Mouse (Mus musculus) thymus, postnatal 25 days (tissue): ENCODE measurements at regions not wholly inside any gene's neighbourhood (a gene's known extent, or its start where the extent isn't known, plus 50 kb on each side); places are given as distances from the start of the nearest gene placed in this dataset.
A peak's percentile ranks its signal among the peaks of the same experiment; 100 is the strongest.

Source experiments
- DNase-seq: peaks from one replicate; pipeline ENCODE4 v3.0.0; 2022

- DNase-seq = no peak
Observed at GRCm38 (mm10) chr12:29124079-29124668, 372.6 kb downstream of the Eipr1 start.

- peak; percentile 6 for DNase-seq
Observed at GRCm38 (mm10) chr12:29128844-29129243, 377.2 kb downstream of the Eipr1 start.

- no peak for DNase-seq
Observed at GRCm38 (mm10) chr12:29129331-29129730, 377.7 kb downstream of the Eipr1 start.

DNA sequence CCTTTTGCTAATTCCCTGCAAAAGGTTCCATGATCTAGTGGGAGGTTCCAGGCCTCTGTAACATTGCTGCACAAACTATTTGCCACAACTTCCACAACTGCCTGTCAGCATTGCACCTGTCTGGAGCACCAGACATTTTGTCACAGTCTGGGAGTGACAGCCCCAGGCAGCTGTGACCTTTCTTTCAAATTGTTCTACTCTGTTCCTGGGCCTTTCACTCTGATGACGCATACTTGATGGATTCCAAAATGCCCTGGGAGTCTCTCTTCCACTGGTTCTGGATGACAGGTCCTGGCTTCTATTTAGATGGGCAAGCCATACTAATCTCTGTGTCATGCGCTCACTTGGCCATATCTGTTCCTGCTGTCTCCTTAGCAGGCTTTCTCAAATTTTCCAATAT lies 382.7 kb downstream of the Eipr1 start:
- DNase-seq = no peak

GRCm38 (mm10) chr12:29136850-29137268 lies 385.3 kb downstream of the Eipr1 start:
- DNase-seq = no peak

DNA sequence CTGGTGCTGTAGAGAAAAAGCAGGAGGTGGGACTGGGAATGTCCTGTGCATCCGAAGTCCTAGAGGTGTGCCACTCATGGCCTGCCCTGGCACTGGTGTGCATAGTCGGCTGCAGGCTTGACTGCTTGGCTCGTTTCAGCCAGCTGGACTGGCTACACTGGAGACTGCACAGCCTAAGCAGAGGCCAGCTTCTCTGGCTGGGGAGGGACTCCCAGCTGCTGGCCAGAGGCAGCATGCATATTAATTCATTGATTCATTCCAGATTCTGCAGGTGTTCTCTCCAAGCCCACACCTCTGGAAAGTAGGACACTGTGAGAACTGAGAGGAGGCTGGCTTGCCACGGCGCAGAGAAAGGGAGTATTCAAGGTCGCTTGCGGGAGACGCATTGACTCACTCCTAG lies 385.9 kb downstream of the Eipr1 start:
- DNase-seq = no peak

- DNase-seq = no peak
Observed at GRCm38 (mm10) chr12:29140576-29140975, 387.6 kb upstream of the Myt1l start.

DNA sequence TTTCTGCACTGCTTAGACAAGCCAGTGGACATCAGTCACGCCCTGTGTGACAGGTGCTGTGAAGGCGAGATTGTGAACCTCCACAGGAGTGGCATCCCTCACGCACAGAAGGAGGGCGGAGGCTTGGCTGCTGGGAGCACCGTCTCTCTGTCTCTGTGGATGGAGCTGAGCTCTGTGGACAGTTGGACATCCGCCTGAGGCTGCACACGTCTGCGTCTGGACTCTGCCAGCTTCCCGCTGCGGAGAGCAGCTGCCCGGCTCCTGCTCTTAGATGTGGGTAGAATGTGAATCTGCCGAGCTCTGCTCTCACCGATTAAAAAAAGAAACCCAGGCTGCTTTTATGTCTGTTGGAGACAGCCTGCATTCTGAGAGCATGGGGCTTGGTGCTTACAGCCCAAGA lies 387.1 kb upstream of the Myt1l start:
- DNase-seq = no peak

DNA sequence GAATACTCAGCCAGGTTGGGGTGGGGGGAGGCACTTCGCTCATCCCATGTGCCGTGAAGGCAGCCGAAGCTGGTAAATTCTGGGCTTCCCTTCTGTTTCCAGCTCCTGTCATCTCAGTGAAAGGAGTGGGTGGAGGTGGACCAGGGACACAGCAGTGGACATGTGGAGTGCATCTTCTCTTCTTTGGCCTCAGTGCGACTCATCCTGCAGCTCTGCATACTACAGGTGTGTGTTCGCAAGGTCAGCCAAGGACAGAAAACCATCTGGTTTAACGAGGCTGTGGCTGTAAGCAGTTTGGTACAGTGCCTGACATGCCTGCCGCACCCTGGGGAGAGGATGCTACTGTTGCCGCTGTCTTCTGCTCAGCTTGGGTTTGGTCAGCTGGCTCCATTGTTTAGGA lies 386.3 kb upstream of the Myt1l start:
- DNase-seq = no peak

- no peak for DNase-seq
Observed at GRCm38 (mm10) chr12:29143297-29143696, 384.9 kb upstream of the Myt1l start.

- no peak for DNase-seq
Observed at GRCm38 (mm10) chr12:29160920-29161319, 367.3 kb upstream of the Myt1l start.

DNA sequence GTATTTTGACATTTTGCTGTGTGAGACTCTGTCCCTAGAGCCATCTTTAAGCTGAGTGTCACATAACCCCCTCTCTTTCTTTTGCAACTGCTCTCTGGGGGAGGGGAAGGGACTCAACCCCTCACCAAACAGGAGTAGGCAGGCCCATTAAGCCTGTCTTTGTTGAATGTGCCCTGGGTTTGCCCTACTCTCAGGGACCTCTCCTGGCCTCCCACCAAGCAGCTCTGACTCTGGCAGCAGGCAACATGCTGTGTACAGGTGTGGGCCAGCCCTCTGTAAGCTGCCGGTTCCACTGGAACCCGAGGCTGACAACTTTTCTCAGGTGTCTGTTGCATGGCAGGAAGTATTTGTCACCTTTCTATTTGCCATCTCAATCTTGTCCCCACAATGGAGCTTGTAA lies 366.6 kb upstream of the Myt1l start:
- DNase-seq = no peak

DNA sequence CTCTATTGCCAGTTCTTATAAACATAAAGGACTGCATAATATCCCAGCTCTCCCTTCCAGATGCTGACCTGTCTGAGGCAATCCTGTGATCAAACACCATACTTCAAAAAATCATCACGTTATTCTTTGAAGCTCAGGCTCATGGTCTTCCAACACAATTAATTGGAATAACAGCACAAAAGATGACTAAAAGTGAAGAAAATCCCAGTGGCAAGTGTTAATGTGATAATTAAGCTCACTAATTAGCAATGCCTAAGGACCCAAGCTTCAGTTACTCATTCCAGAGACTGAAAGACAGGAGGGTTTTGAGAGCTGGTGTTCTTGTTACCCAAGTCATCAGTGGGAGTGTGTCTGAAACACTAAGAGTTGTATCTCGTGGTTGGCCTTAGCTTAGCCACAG lies 363.5 kb upstream of the Myt1l start:
- DNase-seq = no peak

GRCm38 (mm10) chr12:29166316-29166715 lies 361.9 kb upstream of the Myt1l start:
- DNase-seq = no peak

DNA sequence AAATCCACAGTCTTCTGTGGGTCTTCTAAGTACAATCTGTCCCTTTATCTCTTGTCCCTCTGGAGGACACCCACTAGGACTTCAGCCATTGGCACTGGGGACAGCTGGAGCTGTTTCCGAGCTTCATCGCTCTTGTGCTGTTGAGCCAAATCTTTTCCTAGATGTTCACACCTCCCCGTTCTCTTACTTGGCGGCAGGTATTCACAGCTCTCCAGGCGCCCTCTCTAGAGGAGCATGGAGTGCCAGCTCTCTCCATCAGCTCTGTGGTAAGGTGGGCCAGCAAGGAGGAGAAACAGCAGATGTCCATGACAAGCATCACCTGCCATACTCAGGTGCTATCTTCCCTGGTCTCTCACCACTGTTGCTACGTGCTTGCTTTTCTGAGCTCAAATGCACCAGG lies 360.3 kb upstream of the Myt1l start:
- DNase-seq = no peak

DNA sequence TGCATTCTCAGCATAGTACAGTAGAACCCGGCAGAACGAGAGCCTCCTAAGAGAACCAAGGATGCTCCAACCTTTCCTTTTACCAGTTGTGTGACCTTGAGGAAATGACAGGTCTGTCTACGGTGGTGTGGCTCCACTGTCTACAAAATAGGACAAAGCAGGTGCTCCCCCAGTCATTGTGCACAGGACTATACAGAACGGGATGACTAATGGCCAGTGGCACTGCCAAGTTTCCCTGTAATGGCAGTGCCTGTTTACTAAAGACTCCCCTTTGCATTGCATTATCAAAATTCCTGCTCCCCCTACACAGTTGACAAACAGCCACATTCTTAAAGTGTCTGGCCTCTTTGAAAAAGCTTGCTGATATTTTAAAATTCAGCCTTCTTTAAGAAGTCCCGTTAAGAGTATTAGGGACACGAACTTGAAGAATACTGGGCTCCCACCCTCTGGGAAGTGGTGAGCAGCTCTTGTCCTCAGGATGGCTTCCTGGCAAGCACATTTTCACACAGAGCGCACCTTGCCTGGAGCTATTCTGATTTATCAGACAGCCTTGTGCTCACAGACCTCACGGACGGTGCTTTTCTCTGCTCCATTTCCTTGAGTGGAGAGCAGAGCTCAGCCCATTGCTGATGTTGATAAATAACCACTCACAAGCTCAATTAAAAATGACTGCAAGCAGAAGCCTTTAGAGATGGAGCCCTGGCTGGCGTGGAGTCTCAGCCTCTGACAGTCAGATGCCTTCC lies 352.3 kb upstream of the Myt1l start:
- DNase-seq = no peak

GRCm38 (mm10) chr12:29177145-29177544 lies 351.0 kb upstream of the Myt1l start:
- DNase-seq = no peak

DNA sequence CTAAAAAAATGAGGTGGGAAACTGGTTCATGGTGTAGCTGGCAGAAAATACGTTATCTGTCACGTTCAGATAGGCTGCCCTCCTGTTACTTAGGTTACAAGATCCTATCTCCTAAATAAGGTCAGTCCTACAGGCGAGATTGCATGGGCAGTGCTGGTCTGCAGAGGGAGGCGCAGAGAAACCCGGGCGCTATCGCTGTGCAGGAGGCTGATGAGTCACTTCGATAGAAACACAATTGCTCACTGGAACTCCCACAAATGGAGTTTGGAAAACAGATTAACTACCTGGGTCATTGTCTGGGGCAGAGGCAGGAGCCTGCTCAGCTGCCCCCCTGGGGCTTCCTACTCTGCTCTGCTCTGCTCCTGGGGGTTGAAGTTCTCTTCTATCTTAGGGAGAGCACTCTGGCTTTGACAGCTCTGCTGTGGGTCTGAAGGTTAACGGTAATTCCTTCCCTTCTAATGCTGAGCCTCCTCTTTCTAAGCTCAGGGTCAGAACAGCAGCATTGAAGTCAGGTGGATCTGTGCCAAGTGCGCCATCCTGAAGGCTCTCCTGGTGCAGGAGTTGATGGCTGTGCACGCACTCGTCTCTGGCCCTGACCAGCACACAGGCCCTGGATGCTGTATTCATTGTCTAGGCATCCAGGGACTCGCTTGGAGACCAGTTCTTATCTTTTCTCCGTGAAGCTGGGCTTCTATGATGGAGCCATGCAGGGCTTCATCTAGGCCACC lies 349.9 kb upstream of the Myt1l start:
- DNase-seq = no peak

- no peak for DNase-seq
Observed at GRCm38 (mm10) chr12:29179405-29179804, 348.8 kb upstream of the Myt1l start.

- DNase-seq = no peak
Observed at GRCm38 (mm10) chr12:29180576-29180975, 347.6 kb upstream of the Myt1l start.

- no peak for DNase-seq
Observed at GRCm38 (mm10) chr12:29187619-29188018, 340.6 kb upstream of the Myt1l start.

DNA sequence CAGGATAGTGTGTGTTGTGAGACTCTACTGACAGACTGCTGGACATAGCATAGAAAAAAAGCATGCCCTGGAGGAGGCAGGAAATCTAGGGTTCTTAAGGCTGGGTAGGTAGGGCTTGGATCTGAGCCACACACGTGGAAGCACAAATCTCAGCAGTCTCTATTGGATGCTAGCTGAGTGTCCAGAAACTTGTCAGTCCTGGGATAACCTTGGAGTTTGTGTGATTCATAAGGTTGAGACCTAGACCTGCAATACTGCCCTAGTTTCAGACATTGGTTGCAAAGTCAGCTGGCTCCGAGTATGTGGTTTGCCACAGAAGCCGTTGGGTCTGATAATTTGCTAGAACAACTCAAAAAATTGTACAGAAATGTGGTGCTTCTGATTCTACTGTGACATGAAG lies 335.8 kb upstream of the Myt1l start:
- DNase-seq = no peak

DNA sequence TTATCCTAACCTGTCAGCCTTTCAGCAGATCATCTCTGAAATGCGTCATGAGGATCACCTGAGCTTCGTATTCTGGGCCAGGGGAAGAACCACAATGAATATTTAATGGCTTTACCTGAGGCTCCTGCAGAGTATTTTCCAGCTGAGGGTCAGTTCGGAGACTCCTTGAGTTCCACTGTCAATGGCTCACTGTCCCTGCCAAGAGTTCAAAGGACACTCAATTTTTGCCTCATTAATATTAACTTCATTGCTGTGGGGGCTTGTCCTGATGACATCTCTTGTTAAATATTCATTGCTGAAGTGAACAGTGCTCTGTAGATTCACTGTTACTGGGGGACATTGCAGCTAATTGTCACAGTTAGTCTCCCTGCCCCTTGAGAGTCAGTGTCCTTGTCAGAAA lies 316.2 kb upstream of the Myt1l start:
- no peak for DNase-seq

- no peak for DNase-seq
Observed at GRCm38 (mm10) chr12:29213625-29214024, 314.6 kb upstream of the Myt1l start.
